Mouse (Mus musculus) cerebellum, adult 2 months (tissue): ENCODE results near the gene Serinc2.

ENCODE experiments used
- CTCF ChIP-seq: fragments of 200-500 bp; IDR thresholded peaks from 2 replicates; pipeline ENCODE4 v1.5.1; 2011; ENCODE audit warnings: low read depth, mild to moderate bottlenecking, control low read depth, low read length, moderate library complexity, borderline replicate concordance; ENCODE audit not compliant: insufficient read depth
- POLR2A ChIP-seq: fragments of 200-500 bp; IDR thresholded peaks from 2 replicates; pipeline ENCODE4 v1.6.1; 2011; ENCODE audit warnings: low read length, control low read depth, borderline replicate concordance; ENCODE audit not compliant: insufficient read depth

GRCm38 (mm10) chr4:130275823-130276105 lies 3.2 kb downstream of the Serinc2 start:
- TF ChIP-seq CTCF: no peak
- no peak for TF ChIP-seq POLR2A
